Mouse (Mus musculus) layer of hippocampus, postnatal 36 days (tissue): ENCODE data around the gene Tfpt. TPM values are rescaled to one million over a fixed set of nuclear protein-coding genes. Genes with fewer than 3 reads are reported as not detected.
"Not testable (repeated sequence)": the region's sequence is repeated elsewhere in the genome, so short reads cannot be mapped to it uniquely, and the experiment has no call there.

Experiments
- DNase-seq, 2 experiments: peaks; one replicate each; pipeline ENCODE4 v3.0.0; 2022
- microRNA-seq, 2 experiments: library from miRNA; unstranded; fragments of <30 nt; microRNA quantifications; one replicate each; pipeline ENCODE4 v1.2.0; 2021
- total RNA-seq, 2 experiments: library from RNA; stranded (reverse); gene quantifications; 2 replicates each; pipeline ENCODE4 v1.2.3; 2021

The Tfpt gene
- total RNA-seq, 2 experiments from 2014 or later, result 32.0 to 49.6 TPM

DNA sequence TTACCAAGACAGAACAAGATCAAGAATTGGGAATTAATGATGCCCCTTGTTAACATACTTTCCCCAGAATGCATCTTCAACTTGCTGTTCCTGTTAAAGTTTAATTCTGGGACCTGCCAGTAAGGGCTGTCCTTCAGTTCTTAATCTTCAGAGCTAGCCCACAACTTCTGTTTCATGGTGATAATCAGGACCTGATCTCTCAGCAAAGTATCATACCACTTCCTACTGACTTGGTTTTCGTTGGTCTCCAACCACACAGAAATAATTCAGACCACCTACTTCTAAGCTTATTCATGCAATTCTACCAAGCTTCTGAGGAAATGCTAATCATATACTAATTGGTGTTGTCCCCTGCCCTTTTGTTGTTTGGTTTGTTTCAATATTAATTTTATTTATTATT lies 57.9 kb downstream of the Tfpt start:
- DNase-seq, result no peak

DNA sequence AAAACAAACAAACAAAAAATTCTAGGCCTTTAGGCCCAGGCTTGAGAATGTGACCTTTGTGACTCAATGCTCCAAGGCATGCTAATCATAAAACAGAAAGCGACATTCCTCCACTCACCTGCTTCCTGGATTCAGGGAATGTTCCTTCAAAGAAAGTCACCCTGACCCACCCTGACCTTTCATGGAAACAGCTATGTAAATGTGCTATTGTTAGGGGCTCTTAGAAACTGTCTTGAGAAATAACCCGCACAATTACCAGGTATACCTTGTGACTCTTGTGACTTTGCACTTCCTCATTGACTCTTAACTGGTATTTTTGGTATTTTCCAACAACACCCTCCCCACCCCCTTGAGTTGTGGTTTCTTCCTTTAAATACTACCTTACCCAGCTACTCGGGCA lies 59.1 kb downstream of the Tfpt start:
- DNase-seq, result not testable (repeated sequence)

Small RNA genes lying within 50 kb of the gene (microRNA-seq; reads per million reads assigned to microRNA genes)
- gene Gm25100 (0 reads per million in 2 experiments), gene Mir3572 (4.4 to 4.5 reads per million in 2 experiments)

Other genes starting within 250 kb of the Tfpt start
- gene Cacng8, start 239.2 kb downstream of the Tfpt start, total RNA-seq, result 100 to 1,000 TPM; 406 to 411 TPM
- 1 to 10 TPM; 1.5 to 1.6 TPM for gene Cacng6, start 205.7 kb downstream of the Tfpt start, total RNA-seq
- not detected for gene Tarm1, start 127.3 kb downstream of the Tfpt start, total RNA-seq
- gene Oscar, start 13.8 kb downstream of the Tfpt start, total RNA-seq, result 1 to 10 TPM in 1 of 2 experiments, under 1 TPM in 1; 0.80 to 1.4 TPM
- gene Ndufa3, start 12.6 kb downstream of the Tfpt start, total RNA-seq, result 100 to 1,000 TPM; 577 to 589 TPM
- gene Prpf31, start 56 bp upstream of the Tfpt start, total RNA-seq, result 10 to 100 TPM; 52.9 to 56.3 TPM
- gene Cnot3, start 15.3 kb upstream of the Tfpt start, total RNA-seq, result 10 to 100 TPM; 62.1 to 74.5 TPM
- 1 to 10 TPM; 5.2 to 6.2 TPM for gene Leng1, start 35.9 kb upstream of the Tfpt start, total RNA-seq
- gene Tmc4, start 47.6 kb upstream of the Tfpt start, total RNA-seq, result 10 to 100 TPM in 1 of 2 experiments, 1 to 10 TPM in 1; 7.5 to 11.6 TPM
- 10 to 100 TPM; 79.0 to 83.4 TPM for gene Tsen34, start 62.9 kb upstream of the Tfpt start, total RNA-seq
- 100 to 1,000 TPM; 154 to 158 TPM for gene Mboat7, start 63.6 kb upstream of the Tfpt start, total RNA-seq
- gene Rps9, start 74.1 kb upstream of the Tfpt start, total RNA-seq, result 100 to 1,000 TPM; 396 to 403 TPM
- gene Pirb, start 90.5 kb upstream of the Tfpt start, total RNA-seq, result under 1 TPM; 0.12 to 0.15 TPM
- gene Gm15448, start 195.8 kb upstream of the Tfpt start, total RNA-seq, result not detected
- gene Pira2, start 215.1 kb upstream of the Tfpt start, total RNA-seq, result not detected